Mouse (Mus musculus) liver, embryonic 14.5 days (tissue): ENCODE measurements around the gene Atg5.

Source experiments
- CTCF ChIP-seq: IDR thresholded peaks from 2 replicates; pipeline ENCODE4 v1.5.1; 2016; ENCODE audit warnings: antibody characterized with exemption, low read depth, control low read depth
- EP300 ChIP-seq: IDR thresholded peaks from 2 replicates; pipeline ENCODE4 v1.6.1; 2016; ENCODE audit warnings: antibody characterized with exemption, low read depth

DNA sequence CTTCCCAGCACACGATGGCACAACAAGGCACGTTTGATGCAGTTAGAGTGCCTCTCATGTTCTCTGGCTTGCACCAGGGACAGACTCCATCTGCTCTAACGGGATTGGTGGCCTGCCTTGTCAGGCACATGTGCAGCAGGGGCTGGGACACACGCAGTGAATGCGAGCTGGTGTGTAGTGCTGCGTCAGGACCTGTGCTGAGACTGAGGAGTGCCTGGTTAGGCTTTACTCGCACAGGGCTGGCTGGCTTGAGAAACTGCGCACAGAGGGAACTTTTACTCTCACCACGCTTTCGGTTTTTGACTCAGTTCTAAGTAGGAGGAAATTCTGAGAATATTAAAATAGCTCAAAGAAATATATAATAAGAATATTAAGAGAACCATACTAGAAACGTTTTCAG is 92.5 kb downstream of the Atg5 start:
- TF ChIP-seq CTCF (no peak), EP300 (no peak)
